Mouse (Mus musculus): Measurements from ENCODE around the gene Epb41l4b.

DNA sequence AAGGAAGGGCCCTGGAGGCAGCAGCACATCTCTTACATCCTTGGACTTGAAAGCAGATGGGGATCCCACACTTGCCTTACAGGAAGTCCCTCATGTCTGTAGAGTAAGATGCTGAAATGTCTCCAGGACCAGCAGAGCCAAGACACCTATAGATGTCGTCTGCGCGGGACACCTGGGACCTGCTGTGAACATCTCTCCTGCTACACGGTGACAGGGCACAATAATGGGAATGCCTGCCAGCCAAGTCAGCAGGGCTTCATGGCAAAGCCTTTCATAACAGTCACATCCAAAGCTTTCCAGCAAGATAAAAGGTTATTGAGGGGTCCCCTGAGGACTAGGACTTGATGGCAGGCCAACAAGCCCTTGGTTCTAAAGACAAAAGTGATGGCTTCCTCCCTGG lies 45.8 kb downstream of the Epb41l4b start:
- TF ChIP-seq POLR2A (IDR thresholded peaks at IDR 0.05; ENCODE audit: low read depth, low read length) (no peak), CTCF (IDR thresholded peaks at IDR 0.05; ENCODE audit: borderline replicate concordance, insufficient read depth, low read length) (no peak)
